Mouse (Mus musculus) embryo, embryonic 11 days (tissue): ENCODE results near the gene Slc30a5.
"Not testable (repeated sequence)": the region's sequence is repeated elsewhere in the genome, so short reads cannot be mapped to it uniquely, and the experiment has no call there.

Source experiments
- DNase-seq: peaks from one replicate; pipeline ENCODE4 v3.0.0-alpha.2; 2015

Slc30a5 gene

DNA sequence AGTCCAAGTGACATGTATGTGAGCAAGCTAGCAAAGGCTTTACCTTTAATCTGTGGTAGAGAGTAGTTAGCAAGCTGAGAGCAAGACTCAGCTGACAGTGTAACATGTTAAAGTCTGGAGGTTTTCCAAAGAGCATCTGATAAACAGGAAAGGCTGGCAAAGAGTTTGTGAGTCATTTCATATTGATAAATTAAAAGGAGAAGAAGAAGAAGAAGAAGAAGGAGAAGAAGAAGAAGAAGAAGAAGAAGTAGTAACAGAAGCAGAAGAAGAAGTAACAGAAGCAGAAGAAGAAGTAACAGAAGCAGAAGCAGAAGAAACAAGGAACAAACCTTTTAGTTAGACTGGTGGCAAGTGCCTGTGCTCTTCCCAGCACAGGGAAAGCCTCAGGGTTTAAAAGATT, 1.6 kb upstream of the Slc30a5 start:
- no peak for DNase-seq

DNA sequence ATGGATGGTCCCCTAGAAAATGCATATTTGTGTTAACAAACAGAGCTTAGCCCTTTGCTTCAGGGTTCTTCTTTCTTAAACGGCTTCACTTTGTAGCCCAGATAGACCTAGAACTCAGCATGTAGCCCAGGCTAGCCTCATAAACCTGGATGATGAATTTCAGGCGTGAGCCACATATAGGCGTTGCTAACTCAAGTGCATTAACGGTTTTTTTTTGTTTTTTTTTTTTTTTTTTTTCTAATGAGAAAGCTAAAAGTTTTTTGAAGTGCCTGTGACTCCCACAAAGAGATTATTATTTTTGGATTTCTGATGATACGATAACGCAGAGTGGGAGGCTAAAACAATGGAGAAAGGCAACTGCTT, 394 bp upstream of the Slc30a5 start:
- no peak for DNase-seq

DNA sequence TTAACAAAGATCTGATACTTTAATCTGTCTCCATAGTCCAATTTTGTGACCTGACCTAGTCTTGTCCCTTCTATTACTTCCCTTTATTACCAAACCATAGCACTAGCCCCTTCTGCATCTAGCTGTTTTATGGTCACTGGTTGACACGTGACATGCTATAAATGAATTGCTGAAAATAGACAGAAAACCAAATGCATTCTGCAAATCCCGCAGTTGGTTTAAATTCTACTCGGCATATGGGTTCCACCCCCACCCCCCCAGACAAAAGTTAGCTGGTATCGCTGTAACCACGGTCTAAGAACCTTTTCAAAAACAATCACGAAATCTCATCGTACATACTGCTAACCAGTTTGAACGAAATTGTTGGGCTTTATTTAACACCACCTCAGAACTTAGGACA, 1.0 kb downstream of the Slc30a5 start:
- DNase-seq: peak; percentile 5

GRCm38 (mm10) chr13:100831123-100831522, 2.1 kb downstream of the Slc30a5 start:
- DNase-seq: no peak

GRCm38 (mm10) chr13:100825627-100826410, 7.4 kb downstream of the Slc30a5 start:
- DNase-seq: no peak

DNA sequence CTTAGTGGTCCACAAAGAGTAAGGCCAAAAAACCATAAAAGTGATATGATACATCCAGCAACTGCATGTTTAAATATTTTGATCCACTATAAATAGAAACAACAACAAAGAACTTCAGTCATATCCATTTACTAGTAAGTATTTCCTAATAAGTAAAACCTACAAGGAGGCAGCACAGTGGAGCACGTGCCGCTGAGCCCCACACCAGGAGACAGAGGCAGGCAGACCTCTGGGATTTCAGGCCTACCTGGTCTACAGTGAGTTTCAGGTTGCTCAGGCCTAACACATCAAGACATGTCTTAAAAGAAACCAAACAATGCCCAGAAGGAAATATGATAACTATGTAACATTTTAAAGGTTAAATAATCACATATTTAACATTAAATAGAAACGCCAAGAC, 8.3 kb downstream of the Slc30a5 start:
- DNase-seq: no peak

DNA sequence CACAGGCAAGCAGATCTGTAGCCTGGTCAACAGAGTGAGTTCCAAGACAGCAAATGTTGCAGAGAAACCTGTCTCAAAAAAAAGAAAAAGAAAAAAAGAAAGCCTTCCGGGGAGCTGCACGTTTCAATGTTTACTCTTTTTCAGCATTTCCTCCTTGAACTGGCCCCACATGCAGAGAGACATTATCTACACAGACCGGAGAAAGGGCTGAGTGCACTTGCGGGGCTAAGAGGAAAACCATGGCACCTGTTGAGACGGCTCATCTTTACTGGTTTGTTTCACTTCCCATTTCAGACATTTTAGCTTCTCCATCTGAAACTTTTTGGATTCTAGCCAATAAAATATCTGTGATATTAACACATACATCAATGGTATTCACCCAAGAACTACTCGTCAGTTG, 8.9 kb downstream of the Slc30a5 start:
- no peak for DNase-seq

GRCm38 (mm10) chr13:100823863-100824262, 9.4 kb downstream of the Slc30a5 start:
- no peak for DNase-seq

DNA sequence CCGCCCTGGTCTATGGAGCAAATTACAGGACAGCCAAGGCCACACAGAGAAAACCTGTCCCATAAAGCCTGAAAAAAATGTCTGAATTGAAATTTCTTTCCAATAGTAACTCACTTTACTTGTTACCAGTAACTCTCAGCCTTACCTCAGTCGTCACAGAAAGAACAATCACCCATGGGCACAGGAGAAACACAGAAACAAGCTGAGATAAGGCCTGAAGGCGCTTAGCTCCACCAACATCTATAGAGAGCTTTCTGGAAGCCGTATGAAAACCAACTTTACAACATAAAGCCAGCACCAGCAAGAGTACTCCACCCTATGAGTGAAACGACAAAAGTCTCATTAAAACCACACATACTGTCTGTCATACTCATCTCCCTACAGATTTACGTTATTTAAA, 18.8 kb downstream of the Slc30a5 start:
- DNase-seq: no peak

- no peak for DNase-seq
Observed at GRCm38 (mm10) chr13:100805776-100806175, 27.5 kb downstream of the Slc30a5 start.

- no peak for DNase-seq
Observed at GRCm38 (mm10) chr13:100797171-100797570, 36.1 kb downstream of the Slc30a5 start.

- DNase-seq: no peak
Observed at GRCm38 (mm10) chr13:100789083-100789482, 44.1 kb downstream of the Slc30a5 start.

- not testable (repeated sequence) for DNase-seq
Observed at GRCm38 (mm10) chr13:100788057-100788456, 45.2 kb downstream of the Slc30a5 start.

GRCm38 (mm10) chr13:100787316-100788010, 45.8 kb downstream of the Slc30a5 start:
- DNase-seq: no peak

DNA sequence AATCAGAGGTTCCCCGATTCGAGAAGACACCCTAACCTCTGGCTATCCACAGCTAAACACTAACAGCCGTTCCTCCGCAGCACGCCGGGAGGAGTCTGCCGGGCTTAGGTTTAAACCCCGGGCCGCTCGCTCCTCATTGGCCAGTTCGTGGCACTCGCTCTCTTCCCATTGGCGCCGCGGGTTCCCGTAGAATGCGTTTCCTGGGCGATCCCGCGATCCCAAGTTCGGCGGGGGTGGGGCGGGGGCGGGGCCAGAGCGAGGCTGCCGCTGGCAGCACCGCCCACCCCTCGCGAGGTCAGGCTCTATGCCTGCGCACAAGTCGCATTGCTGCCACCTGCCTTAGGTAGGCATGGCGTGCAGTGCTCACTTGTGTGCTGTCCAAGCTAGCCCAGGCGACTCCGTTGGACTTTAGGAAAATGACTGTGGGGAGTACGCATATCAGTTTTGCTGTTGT, 46.8 kb downstream of the Slc30a5 start, which contains the start of gene Ccnb1:
Gene Ccnb1 (minus strand): TSS at position 157 of the 454 bp plus-strand sequence.
- peak; percentile 98 for DNase-seq

DNA sequence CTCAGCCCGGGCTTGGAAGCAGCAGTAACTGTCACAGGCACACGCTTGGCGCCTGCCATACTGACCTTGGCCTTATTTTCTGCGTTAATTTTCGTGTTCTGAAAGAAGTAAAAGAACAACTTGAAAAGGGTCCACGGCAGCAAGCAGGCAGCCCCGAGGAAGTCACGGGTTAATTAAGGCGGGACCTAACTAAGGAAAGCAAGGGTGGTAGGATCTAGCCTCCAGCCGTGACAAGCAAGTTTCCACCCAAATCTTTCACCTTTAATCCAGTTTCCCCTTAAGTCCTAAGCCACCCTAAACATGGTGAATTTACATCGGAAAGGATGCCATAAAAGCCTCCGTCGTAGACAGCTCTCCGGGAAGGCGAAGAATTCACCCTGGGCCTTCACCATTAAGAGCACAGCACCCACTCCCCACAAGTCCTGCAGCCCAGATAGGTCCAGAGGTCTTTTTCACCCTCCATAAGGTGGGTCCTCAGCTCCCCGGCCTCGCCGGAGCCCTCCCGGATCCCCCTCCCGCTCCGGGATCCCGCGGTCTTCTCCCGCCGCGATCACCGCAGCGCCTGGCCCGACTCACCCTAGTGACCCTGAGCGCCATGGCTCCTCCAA, 47.3 kb downstream of the Slc30a5 start:
- DNase-seq: peak; percentile 48

DNA sequence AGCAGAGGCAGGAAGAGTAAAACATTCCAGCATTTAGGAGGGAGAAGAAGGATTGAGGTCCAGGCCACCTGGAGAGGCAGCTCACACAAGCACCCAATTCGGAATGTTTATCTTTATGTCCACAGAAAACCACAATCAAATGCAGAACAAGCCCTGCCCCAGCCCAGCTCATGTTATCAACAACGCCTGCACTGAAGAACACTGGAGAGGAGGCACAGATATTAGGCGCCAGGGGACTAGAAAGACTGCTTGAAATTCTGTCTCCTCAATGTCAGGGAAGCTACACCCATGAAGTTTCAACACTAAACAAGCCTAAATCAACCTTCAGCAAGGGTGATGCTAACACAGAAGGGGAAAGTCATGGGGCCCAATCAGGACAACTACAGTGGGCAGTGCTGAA, 55.7 kb downstream of the Slc30a5 start:
- DNase-seq: no peak

DNA sequence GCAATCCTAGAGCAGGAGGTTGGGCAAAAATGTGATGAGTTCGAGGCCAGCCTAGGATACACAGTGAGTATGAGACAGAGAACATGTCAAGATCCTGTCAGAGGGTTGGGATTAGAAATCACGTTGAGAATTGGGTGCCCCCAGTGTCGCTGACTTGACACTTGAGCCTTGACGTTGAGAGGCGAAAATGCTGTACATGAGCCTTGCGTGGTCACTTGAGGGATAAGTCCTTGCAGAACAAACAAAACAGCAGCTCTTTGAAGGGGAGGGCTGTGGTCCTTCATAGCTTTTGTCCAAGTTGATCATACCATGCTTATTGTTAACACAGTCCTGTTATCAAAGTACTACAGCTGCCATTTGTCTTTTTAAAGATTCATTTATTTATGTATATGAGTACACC, 56.5 kb downstream of the Slc30a5 start:
- no peak for DNase-seq

- DNase-seq: no peak
Observed at GRCm38 (mm10) chr13:100776056-100776419, 57.2 kb downstream of the Slc30a5 start.

DNA sequence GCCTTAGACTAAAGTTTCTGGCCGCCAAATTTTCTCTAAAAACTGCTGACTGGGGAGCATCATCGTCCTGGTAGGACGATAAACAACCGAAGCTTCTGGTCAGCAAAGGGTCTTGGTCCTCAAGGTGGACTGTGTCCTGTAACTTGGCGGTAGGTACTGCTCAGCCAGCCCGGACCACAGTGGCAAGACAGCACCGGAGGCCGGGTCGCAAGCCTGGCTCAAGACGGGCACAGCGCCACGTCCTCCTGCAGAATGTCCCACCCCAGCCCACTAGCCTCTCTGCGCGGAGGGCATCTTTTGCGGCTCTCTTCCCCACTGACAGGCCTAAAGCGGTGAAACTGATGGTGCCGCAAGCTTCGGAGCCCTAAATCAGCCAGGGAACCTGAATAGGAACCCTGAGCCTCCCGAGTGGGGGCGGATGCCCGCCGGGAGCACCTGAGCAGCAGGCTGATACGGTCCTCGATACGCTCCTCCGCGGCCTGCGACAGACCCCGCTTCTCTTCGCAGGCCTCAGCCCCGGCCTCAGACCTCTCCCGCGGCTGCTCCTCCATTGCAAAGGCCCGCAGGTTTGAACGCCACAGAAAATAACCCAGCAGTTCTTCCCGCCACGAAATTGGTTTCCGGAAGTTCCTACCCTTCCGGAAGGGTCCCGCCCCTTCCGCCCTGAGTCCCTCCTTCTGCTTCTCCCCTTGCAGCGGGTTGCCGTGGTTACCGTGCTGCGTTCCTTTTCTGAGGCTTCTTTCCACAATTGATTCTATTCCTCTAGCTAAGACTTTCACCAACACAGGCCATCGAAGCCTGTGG, 57.8 kb downstream of the Slc30a5 start, which contains the start of gene Cenph:
Gene Cenph (minus strand): TSS at position 648 of the 804 bp plus-strand sequence.
- DNase-seq: peak; percentile 96

GRCm38 (mm10) chr13:100774704-100775103, 58.5 kb downstream of the Slc30a5 start:
- DNase-seq: no peak

DNA sequence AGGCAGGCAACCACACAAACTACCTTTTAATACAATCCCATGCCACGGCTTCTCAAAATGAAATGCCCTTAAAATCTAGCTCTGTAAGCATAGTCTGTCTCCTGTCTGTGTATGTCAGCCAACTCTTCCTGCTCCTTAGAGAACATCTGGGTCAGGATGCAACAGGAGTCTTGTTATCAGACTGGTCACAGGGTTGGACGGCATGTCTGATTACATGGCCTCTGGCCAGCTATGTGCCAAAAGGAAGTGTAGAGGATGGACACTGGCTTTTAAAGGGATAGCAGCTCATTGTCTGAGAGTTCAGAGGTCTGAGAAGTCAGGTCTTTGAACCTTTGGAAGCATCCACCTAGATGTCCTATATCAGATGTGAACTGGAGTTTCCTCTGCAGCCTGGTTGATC, 77.9 kb downstream of the Slc30a5 start:
- no peak for DNase-seq

DNA sequence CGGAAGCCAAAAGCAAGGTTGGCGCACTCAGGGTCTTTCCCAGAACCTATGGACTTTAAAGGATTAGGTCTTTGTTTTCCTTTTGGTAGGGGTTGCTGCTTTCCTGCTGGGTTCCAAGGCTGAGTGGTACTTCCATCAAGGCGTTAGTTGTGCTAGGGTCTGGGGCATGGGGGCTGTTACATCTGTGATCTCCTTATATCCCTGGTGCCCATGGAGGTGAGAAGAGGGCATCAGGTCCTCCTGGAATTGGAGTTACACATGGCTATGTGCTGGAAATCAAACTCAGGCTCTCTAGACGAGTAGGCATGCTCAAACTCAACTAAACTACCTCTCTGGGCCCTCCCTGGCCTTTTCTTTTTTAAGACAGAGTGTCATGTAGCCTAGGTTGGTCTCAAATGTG, 79.0 kb downstream of the Slc30a5 start:
- no peak for DNase-seq
